Mouse (Mus musculus): ENCODE results near the gene Col25a1.

DNA sequence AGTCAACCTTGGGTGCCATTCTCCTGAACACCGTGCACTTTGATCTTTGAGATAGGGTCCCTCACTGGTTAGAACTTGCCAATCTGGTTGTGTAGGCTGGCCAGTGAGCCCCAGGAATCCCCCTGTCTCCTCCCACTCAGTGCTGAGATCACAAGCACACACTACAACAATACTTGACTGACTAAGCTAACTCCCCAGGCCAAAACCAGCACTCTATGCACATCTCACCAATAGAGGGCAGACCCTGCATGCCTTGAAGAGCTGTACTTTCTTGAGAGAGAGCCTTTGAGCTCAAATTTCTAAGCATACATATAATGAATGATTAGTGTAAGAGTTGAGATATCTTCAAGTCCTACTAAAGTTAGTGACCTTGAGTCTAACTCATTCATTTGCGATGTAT lies 476.6 kb downstream of the Col25a1 start:
- no peak for TF ChIP-seq CTCF (IDR thresholded peaks at IDR 0.05; ENCODE audit: extremely low read depth, insufficient read length, insufficient replicate concordance, low read depth, low read length)
- no peak for TF ChIP-seq POLR2A (IDR thresholded peaks at IDR 0.05; ENCODE audit: low read depth, low read length)
